Mouse (Mus musculus): ENCODE measurements around the gene Dnm2. TPM values are rescaled to one million over a fixed set of nuclear protein-coding genes. Genes with fewer than 3 reads are reported as not detected.
"Not testable (repeated sequence)": the region's sequence is repeated elsewhere in the genome, so short reads cannot be mapped to it uniquely, and the experiment has no call there.

The Dnm2 gene
- total RNA-seq, 2 experiments from 2014 or later: 56.1 to 61.0 TPM

- no peak for TF ChIP-seq CTCF (IDR thresholded peaks at IDR 0.05)
- Histone ChIP-seq H3K4me3 (no peak overlapping the region), H3K27ac (no peak overlapping the region)
- DNase-seq (ENCODE audit: extremely low spot score in 1 of 2, low spot score in 2 of 2): no peak
- intact Hi-C loops (cut with DNase I): no loop called here
Measured at GRCm38 (mm10) chr9:21527917-21528324, 103.2 kb downstream of the Dnm2 start.

DNA sequence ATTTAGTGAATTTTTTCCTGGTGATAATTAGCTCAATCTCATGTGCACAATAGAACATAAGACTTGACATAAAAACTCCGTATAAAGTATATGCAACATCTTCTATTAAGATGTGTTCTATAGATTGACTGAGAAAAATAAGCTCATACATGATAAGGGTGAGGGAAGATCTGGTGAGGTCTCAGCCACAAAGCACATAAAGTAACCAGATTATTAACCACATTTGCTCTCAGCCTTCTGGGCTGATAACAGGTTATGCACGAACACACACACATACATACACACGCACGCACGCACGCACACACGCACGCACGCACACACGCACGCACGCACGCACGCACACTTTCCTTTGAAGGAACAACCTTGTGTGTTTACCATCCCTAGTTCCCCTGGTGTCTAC, 111.8 kb downstream of the Dnm2 start:
- Histone ChIP-seq H3K4me3 (no peak overlapping the region), H3K27ac (no peak overlapping the region)
- no peak for DNase-seq (ENCODE audit: extremely low spot score in 1 of 2, low spot score in 2 of 2)
- intact Hi-C loops (cut with DNase I): no loop called here
- no peak for TF ChIP-seq CTCF (IDR thresholded peaks at IDR 0.05)

GRCm38 (mm10) chr9:21537009-21537408, 112.3 kb downstream of the Dnm2 start:
- TF ChIP-seq CTCF (IDR thresholded peaks at IDR 0.05): no peak
- H3K4me3 ChIP-seq: no peak overlapping the region
- no peak overlapping the region for H3K27ac ChIP-seq
- intact Hi-C loops (cut with DNase I): no loop called here
- DNase-seq (ENCODE audit: extremely low spot score in 1 of 2, low spot score in 2 of 2): no peak

GRCm38 (mm10) chr9:21539981-21540753, 115.5 kb downstream of the Dnm2 start:
- no peak overlapping the region for H3K27ac ChIP-seq
- intact Hi-C loops (cut with DNase I): no loop called here
- no peak for TF ChIP-seq CTCF (IDR thresholded peaks at IDR 0.05)
- H3K4me3 ChIP-seq: no peak overlapping the region
- DNase-seq (ENCODE audit: extremely low spot score in 1 of 2, low spot score in 2 of 2): no peak

GRCm38 (mm10) chr9:21542001-21542400, 117.3 kb downstream of the Dnm2 start:
- H3K4me3 ChIP-seq; intact Hi-C loops (cut with DNase I); DNase-seq (ENCODE audit: extremely low spot score in 1 of 2, low spot score in 2 of 2); H3K27ac ChIP-seq: not testable (repeated sequence)

- intact Hi-C loops (cut with DNase I): loop anchor here (5.0 kb wide), 1 partner anchor 47 kb away; the partner anchor contains the start of genes Timm29 and Yipf2
- no peak for DNase-seq (ENCODE audit: extremely low spot score in 1 of 2, low spot score in 2 of 2)
- TF ChIP-seq CTCF (IDR thresholded peaks at IDR 0.05): no peak
- Histone ChIP-seq H3K27ac (peak overlapping the region; percentile 58), H3K4me3 (peak overlapping the region; percentile 57)
Measured at GRCm38 (mm10) chr9:21545351-21545915, 120.7 kb downstream of the Dnm2 start.

DNA sequence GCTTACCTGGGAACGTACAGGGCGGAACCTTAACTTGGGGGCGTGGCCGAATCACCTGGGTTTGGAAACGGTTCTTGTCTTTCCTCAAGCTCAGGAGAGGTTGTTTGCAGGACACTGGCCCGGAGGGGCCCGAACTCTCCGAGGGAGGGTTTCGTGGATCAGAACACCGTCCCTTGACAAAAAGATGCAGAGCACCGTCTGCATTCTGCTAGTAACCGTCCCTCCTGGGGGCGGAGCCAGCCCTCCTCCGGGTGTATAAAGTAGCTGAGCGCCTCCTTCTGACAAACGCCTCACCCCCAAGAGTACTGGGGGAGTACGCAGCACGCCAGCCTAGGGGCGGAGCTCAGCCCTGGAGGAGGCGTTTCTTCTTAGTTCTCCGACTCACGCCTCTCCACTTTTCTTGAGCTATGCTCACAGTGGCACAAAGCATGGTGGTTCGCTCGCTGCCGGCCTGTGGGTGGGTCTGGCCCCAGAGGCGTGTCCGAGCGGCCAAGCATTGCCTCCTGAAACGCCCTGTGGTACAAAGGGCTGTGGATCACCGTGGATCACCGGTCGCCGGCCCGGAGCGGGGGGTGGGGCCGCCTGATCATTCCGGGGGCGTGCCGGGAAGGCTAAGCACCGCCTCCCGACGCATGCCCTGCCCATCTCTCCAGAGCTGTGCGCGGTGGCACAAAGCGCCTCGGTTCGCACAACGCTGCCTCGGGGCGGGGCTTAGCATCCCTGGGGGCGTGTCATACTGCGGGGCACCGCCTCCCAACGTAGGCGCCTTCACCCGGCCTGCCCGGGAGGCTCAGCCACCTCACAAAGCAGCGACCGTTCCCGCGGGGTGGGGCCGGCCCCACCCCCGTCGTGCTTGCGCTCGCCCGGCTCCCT, 121.4 kb downstream of the Dnm2 start:
- Histone ChIP-seq H3K4me3 (peak overlapping the region; percentile 57), H3K27ac (peak overlapping the region; percentile 58)
- DNase-seq (ENCODE audit: extremely low spot score in 1 of 2, low spot score in 2 of 2): peak; percentile 99 to 100
- intact Hi-C loops (cut with DNase I): loop anchor here (2.0 to 5.0 kb wide), 3 partner anchors 35 to 179 kb away; partner anchors contain the start of genes Ilf3, Timm29, Tmed1 and Yipf2
- TF ChIP-seq CTCF (IDR thresholded peaks at IDR 0.05): no peak

DNA sequence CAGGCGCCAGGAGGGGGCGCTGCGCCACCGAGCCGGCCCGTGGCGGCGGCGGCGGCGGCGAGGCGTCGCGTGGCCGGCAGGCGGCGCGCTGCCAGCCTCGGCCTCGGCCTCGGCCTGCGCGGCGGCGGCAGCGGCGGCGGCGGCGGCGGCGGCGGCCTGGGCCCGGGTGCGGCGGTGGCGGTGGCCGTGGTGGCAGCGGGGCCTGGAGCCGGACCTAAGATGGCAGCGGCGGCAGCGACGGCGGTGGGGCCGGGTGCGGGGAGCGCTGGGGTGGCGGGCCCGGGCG, 122.0 kb downstream of the Dnm2 start, which contains the start of gene Carm1:
Gene Carm1 (plus strand): TSS at position 106 of the 286 bp plus-strand sequence.
- Histone ChIP-seq H3K4me3 (peak within 1 kb of the TSS; percentile 69), H3K27ac (peak within 1 kb of the TSS; percentile 93)
- intact Hi-C loops (cut with DNase I): loop anchor here (2.0 to 5.0 kb wide), 3 partner anchors 36 to 180 kb away; partner anchors contain the start of genes Ilf3, Timm29, Tmed1 and Yipf2
- peak; percentile 54 for TF ChIP-seq CTCF (IDR thresholded peaks at IDR 0.05)
- DNase-seq (ENCODE audit: extremely low spot score in 1 of 2, low spot score in 2 of 2): peak in 1 of 2 experiments; percentile 73

- DNase-seq (ENCODE audit: extremely low spot score in 1 of 2, low spot score in 2 of 2): peak; percentile 36 to 67
- H3K4me3 ChIP-seq: peak overlapping the region; percentile 69
- TF ChIP-seq CTCF (IDR thresholded peaks at IDR 0.05): no peak; the same call in 1 of the 2 replicates
- peak overlapping the region; percentile 93 for H3K27ac ChIP-seq
- intact Hi-C loops (cut with DNase I): loop anchor here (2.0 to 5.0 kb wide), 3 partner anchors 37 to 181 kb away; partner anchors contain the start of genes Ilf3, Timm29, Tmed1 and Yipf2
Measured at GRCm38 (mm10) chr9:21547075-21547941, 122.6 kb downstream of the Dnm2 start.

- intact Hi-C loops (cut with DNase I): no loop called here
- DNase-seq (ENCODE audit: extremely low spot score in 1 of 2, low spot score in 2 of 2): no peak
- H3K27ac ChIP-seq: no peak overlapping the region
- H3K4me3 ChIP-seq: no peak overlapping the region
- TF ChIP-seq CTCF (IDR thresholded peaks at IDR 0.05): no peak
Measured at GRCm38 (mm10) chr9:21551049-21551448, 126.3 kb downstream of the Dnm2 start.
